Mouse (Mus musculus) forebrain, embryonic 10.5 days (tissue): ENCODE results near the gene Tm7sf2. TPM values are rescaled to one million over a fixed set of nuclear protein-coding genes. Genes with fewer than 3 reads are reported as not detected.

Source experiments
- DNase-seq: peaks from one replicate; pipeline ENCODE4 v3.0.0-alpha.2; 2017; ENCODE audit warnings: low spot score; ENCODE audit errors: extremely low spot score
- H3K27ac ChIP-seq: fragments of 300-500 bp; sonication (generic); 2 replicates; pipeline ENCODE4 v1.5.1; 2016; ENCODE audit warnings: mild to moderate bottlenecking
- H3K27me3 ChIP-seq: fragments of 300-500 bp; sonication (generic); 2 replicates; pipeline ENCODE4 v1.6.1; 2016; ENCODE audit warnings: mild to moderate bottlenecking; ENCODE audit not compliant: poor library complexity, severe bottlenecking
- H3K36me3 ChIP-seq: fragments of 300-500 bp; sonication (generic); replicated peaks from 2 replicates; pipeline ENCODE4 v1.6.1; 2016; ENCODE audit warnings: mild to moderate bottlenecking, moderate library complexity
- H3K4me1 ChIP-seq: fragments of 300-500 bp; sonication (generic); 2 replicates; pipeline ENCODE4 v1.6.1; 2016
- H3K4me3 ChIP-seq: fragments of 300-500 bp; sonication (generic); 2 replicates; pipeline ENCODE4 v1.5.1; 2016; ENCODE audit warnings: mild to moderate bottlenecking, moderate library complexity
- H3K9me3 ChIP-seq: fragments of 300-500 bp; sonication (generic); 2 replicates; pipeline ENCODE4 v1.6.1; 2016; ENCODE audit warnings: mild to moderate bottlenecking, moderate library complexity
- WGBS: fragments of 180-500 bp; shearing (Covaris S2); methylation state at CpG from one replicate; pipeline ENCODE4 v1.1.7; 2016; 5-methylcytosine and 5-hydroxymethylcytosine counted together
- polyA plus RNA-seq: library from polyadenylated mRNA; unstranded; fragments of >200 nt; fragmentation: Nextera tagmentation; extraction: Ambion mirVana; gene quantifications from 2 replicates; pipeline ENCODE4 v1.2.1, GENCODE M21; 2016

Gene Tm7sf2
- polyA plus RNA-seq = 31.0 and 32.2 TPM in 2 replicates

GRCm38 (mm10) chr19:6067724-6068415 is at the start of gene Tm7sf2:
Tm7sf2 (minus strand) TSS chr19:6068373.
- no peaks in the 10 kb centered on the region for H3K9me3 ChIP-seq
- H3K4me3 ChIP-seq = peak within 1 kb of the TSS; percentile 70
- peaks cover 38% of the 10 kb centered on the region for H3K4me1 ChIP-seq
- 0 out of 2 replicates have a peak, but pooled peaks cover 3% of the 10 kb centered on the region for H3K27me3 ChIP-seq
- peaks cover 53% of the 10 kb centered on the region for H3K36me3 ChIP-seq
- WGBS = 8% methylated on average over 33 of the region's 33 CpGs
- peak; percentile 92 for DNase-seq
- peak within 1 kb of the TSS; percentile 89 for H3K27ac ChIP-seq

- 7% methylated on average over 32 of the region's 32 CpGs for WGBS
These were observed 49.3 kb upstream of the Tm7sf2 start for GRCm38 (mm10) chr19:6117346-6117985.

GRCm38 (mm10) chr19:6116113-6116850 is 48.1 kb upstream of the Tm7sf2 start:
- H3K4me3 ChIP-seq = peak overlapping the region; percentile 96
- no peaks in the 10 kb centered on the region for H3K27me3 ChIP-seq
- WGBS = 94% methylated on average over 15 of the region's 15 CpGs
- DNase-seq = no peak
- no peaks in the 10 kb centered on the region for H3K9me3 ChIP-seq
- H3K36me3 ChIP-seq = peaks cover 58% of the 10 kb centered on the region
- H3K4me1 ChIP-seq = peaks cover 32% of the 10 kb centered on the region
- H3K27ac ChIP-seq = no peak overlapping the region

More at GRCm38 (mm10) chr19:6117346-6117985, 49.3 kb upstream of the Tm7sf2 start:
- Histone ChIP-seq H3K9me3 (no peaks in the 10 kb centered on the region), H3K4me1 (peaks cover 41% of the 10 kb centered on the region), H3K36me3 (peaks cover 53% of the 10 kb centered on the region), H3K27ac (peak overlapping the region; percentile 98), H3K27me3 (no peaks in the 10 kb centered on the region), H3K4me3 (peak overlapping the region; percentile 96)
- DNase-seq = no peak

DNA sequence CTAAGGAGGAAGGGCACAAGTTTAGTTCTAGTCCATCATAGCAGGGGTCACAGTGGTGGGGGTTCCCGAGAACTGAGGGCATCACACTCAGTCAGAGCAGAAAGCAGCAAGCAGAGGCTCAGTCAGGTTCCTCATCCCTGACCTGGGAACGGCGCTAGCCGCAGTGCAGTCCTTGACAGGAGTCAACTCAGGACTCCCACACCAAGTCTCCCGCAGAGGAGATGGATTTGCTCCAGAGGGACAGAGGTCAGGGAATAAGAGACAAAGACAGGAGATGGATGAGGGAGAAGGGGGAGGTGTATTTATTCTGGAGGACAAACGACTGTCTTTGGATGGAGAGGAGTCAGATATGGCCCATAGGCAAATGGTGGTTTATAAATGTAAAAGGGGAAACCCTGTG is 44.9 kb upstream of the Tm7sf2 start:
- H3K4me3 ChIP-seq = no peak overlapping the region
- no peaks in the 10 kb centered on the region for H3K9me3 ChIP-seq
- H3K27ac ChIP-seq = no peak overlapping the region
- peaks cover 18% of the 10 kb centered on the region for H3K4me1 ChIP-seq
- no peak for DNase-seq
- H3K36me3 ChIP-seq = peaks cover 58% of the 10 kb centered on the region
- H3K27me3 ChIP-seq = no peaks in the 10 kb centered on the region
- WGBS = 76% methylated on average over 6 of the region's 6 CpGs

DNA sequence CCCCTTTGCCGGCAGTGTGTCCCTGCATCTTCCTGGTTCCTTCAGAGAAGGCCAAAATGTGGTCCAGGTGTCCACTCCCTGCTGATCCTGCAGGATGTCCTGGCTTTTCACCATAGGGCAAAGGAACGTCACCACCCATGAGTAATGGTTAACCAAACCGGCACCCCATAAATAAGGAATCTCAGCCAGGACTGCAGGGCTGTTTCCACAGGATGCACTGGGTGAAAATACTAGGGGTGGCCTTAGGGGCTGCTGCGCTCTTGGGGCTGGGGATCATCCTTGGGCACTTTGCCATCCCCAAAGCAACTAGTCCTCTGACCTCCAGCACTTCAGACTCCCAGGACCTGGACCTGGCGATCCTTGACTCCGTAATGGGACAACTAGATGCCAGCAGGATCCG is 37.4 kb upstream of the Tm7sf2 start, which contains the start of gene Naaladl1:
Gene Naaladl1, plus strand, starts transcription at position 197 of the 400 bp plus-strand sequence.
- Histone ChIP-seq H3K27ac (no peak within 1 kb of the TSS), H3K36me3 (peaks cover 13% of the 10 kb centered on the region), H3K27me3 (no peaks in the 10 kb centered on the region), H3K4me3 (no peak within 1 kb of the TSS), H3K9me3 (no peaks in the 10 kb centered on the region), H3K4me1 (peaks cover 9% of the 10 kb centered on the region)
- DNase-seq = no peak
- WGBS = 92% methylated on average over 7 of the region's 7 CpGs

GRCm38 (mm10) chr19:6104476-6104875 is 36.3 kb upstream of the Tm7sf2 start:
- no peak for DNase-seq

DNA sequence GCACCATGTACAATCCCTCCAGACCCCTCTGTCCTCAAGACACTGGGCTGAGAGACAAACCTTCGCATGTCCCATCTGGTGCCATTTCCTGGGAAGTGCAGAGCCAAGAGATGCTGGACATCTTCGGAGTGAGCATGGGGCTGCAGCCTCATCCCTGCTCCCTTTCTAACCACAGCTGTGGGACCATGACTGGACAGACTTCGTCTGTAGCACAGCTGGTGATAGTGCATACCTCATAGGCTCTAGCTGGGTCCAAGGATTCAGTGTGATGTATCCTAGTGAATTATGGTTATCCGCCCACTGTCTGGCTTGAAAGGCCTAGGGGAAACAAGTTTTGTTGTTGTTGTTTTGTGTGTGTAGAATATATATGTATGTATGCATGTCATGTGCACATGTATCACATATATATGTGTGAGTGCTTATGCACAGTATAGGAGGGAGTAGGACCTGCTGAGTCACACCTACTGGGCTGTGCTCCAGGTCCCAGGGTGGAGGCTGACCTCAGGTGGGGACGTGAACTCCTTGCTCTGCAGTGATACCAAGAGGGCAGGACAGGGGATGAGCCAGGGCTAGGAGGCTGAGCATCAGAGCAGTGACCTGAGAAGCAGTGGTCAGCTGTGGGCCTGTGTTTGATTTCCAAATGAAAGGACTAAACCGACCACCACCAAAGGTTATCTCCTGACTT is 34.1 kb upstream of the Tm7sf2 start:
- no peak overlapping the region for H3K4me3 ChIP-seq
- H3K27me3 ChIP-seq = no peaks in the 10 kb centered on the region
- DNase-seq = no peak
- no peak overlapping the region for H3K27ac ChIP-seq
- WGBS = 82% methylated on average over 6 of the region's 6 CpGs
- peaks cover 39% of the 10 kb centered on the region for H3K36me3 ChIP-seq
- no peaks in the 10 kb centered on the region for H3K9me3 ChIP-seq
- H3K4me1 ChIP-seq = peaks cover 11% of the 10 kb centered on the region

More at GRCm38 (mm10) chr19:6104476-6104875, 36.3 kb upstream of the Tm7sf2 start:
- Histone ChIP-seq H3K9me3 (no peaks in the 10 kb centered on the region), H3K27ac (no peak overlapping the region), H3K27me3 (no peaks in the 10 kb centered on the region), H3K36me3 (peaks cover 23% of the 10 kb centered on the region), H3K4me3 (no peak overlapping the region), H3K4me1 (peaks cover 11% of the 10 kb centered on the region)
- WGBS = 87% methylated on average over 4 of the region's 4 CpGs

GRCm38 (mm10) chr19:6101186-6101585 is 33.0 kb upstream of the Tm7sf2 start:
- no peak overlapping the region for H3K27ac ChIP-seq
- no peaks in the 10 kb centered on the region for H3K9me3 ChIP-seq
- peaks cover 45% of the 10 kb centered on the region for H3K36me3 ChIP-seq
- H3K4me3 ChIP-seq = no peak overlapping the region
- WGBS = 59% methylated on average over 6 of the region's 6 CpGs
- peaks cover 8% of the 10 kb centered on the region for H3K4me1 ChIP-seq
- H3K27me3 ChIP-seq = no peaks in the 10 kb centered on the region
- DNase-seq = no peak

- Histone ChIP-seq H3K36me3 (peaks cover 74% of the 10 kb centered on the region), H3K4me3 (no peak overlapping the region), H3K27me3 (no peaks in the 10 kb centered on the region), H3K27ac (no peak overlapping the region), H3K4me1 (peaks cover 8% of the 10 kb centered on the region), H3K9me3 (no peaks in the 10 kb centered on the region)
- whole genome bisulfite sequencing = 86% methylated on average over 3 of the region's 3 CpGs
- DNase-seq = no peak
These were observed 29.7 kb upstream of the Tm7sf2 start for GRCm38 (mm10) chr19:6097847-6098246.

DNA sequence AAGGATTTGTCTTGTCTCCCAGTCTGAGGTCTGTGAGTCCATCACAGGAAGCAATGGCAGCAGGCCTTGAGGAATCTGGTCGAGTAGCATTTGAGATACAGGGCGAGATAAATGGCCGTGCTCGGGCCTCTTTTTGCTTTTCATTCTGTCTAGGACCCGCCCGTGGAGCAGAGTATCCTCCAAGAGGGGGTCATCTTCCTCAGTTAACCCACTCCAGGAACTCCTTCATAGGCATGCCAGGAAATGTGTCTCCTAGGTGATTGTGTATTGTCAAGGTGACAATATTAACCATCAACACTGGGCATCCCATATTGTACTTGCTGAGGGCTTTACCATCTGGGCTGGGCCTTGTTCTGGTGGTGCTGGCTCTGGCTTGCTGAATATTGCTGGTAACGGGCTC is 25.9 kb upstream of the Tm7sf2 start, which contains the start of gene AC131692.1:
Gene AC131692.1, plus strand, starts transcription at position 301 of the 400 bp plus-strand sequence.
- no peak within 1 kb of the TSS for H3K27ac ChIP-seq
- no peaks in the 10 kb centered on the region for H3K9me3 ChIP-seq
- H3K36me3 ChIP-seq = peaks cover 98% of the 10 kb centered on the region
- no peaks in the 10 kb centered on the region for H3K4me1 ChIP-seq
- no peak for DNase-seq
- no peak within 1 kb of the TSS for H3K4me3 ChIP-seq
- H3K27me3 ChIP-seq = no peaks in the 10 kb centered on the region
- 94% methylated on average over 7 of the region's 7 CpGs for WGBS

GRCm38 (mm10) chr19:6088841-6089240 is 20.7 kb upstream of the Tm7sf2 start:
- DNase-seq = no peak
- no peaks in the 10 kb centered on the region for H3K27me3 ChIP-seq
- WGBS = 95% methylated on average over 13 of the region's 13 CpGs
- H3K4me3 ChIP-seq = no peak overlapping the region
- peaks cover 80% of the 10 kb centered on the region for H3K36me3 ChIP-seq
- H3K4me1 ChIP-seq = peaks cover 16% of the 10 kb centered on the region
- H3K27ac ChIP-seq = no peak overlapping the region
- H3K9me3 ChIP-seq = no peaks in the 10 kb centered on the region

- peak overlapping the region; percentile 91 for H3K27ac ChIP-seq
- WGBS = under 1% methylated on average over 17 of the region's 17 CpGs
- H3K4me3 ChIP-seq = peak overlapping the region; percentile 89
- H3K27me3 ChIP-seq = no peaks in the 10 kb centered on the region
- no peaks in the 10 kb centered on the region for H3K9me3 ChIP-seq
- DNase-seq = peak; percentile 75
- H3K36me3 ChIP-seq = peaks cover 70% of the 10 kb centered on the region
- peaks cover 23% of the 10 kb centered on the region for H3K4me1 ChIP-seq
These were observed 17.3 kb upstream of the Tm7sf2 start for GRCm38 (mm10) chr19:6085417-6085879.
